Mouse (Mus musculus) olfactory bulb, adult 2 months (tissue): ENCODE data around the gene Ankrd44.

Experiments
- CTCF ChIP-seq: fragments of 200-500 bp; IDR thresholded peaks from 2 replicates; pipeline ENCODE4 v1.5.1; 2012; ENCODE audit warnings: low read depth, mild to moderate bottlenecking, low read length, moderate library complexity; ENCODE audit not compliant: insufficient read depth
- POLR2A ChIP-seq: fragments of 200-500 bp; IDR thresholded peaks from 2 replicates; pipeline ENCODE4 v1.6.1; 2012; ENCODE audit warnings: mild to moderate bottlenecking, low read depth, low read length, moderate library complexity; ENCODE audit not compliant: insufficient read depth

GRCm38 (mm10) chr1:54648237-54648636 is 277.9 kb downstream of the Ankrd44 start:
- no peak for TF ChIP-seq CTCF
- TF ChIP-seq POLR2A = no peak
